Mouse (Mus musculus): Measurements from ENCODE around the gene Atp7a.

- TF ChIP-seq POLR2A (IDR thresholded peaks at IDR 0.05; ENCODE audit: low read depth, low read length) (no peak), CTCF (conservative IDR thresholded peaks at IDR 0.05; ENCODE audit: insufficient read depth, insufficient read length, low read depth, low read length) (no peak)
Measured at GRCm38 (mm10) chrX:106037185-106037752, 10.2 kb downstream of the Atp7a start.
